Mouse (Mus musculus) adrenal gland, adult 8-10 months (tissue): Measurements from ENCODE around the gene Plp2. TPM values are rescaled to one million over a fixed set of nuclear protein-coding genes. Genes with fewer than 3 reads are reported as not detected.
A peak's percentile ranks its signal among the peaks of the same experiment; 100 is the strongest.

Source experiments
- DNase-seq: peaks from one replicate; pipeline ENCODE4 v3.0.0; 2022
- total RNA-seq, 4 experiments: library from RNA; stranded (reverse); gene quantifications; 2 replicates each; pipeline ENCODE4 v1.2.4; 2022

Gene Plp2
- total RNA-seq, 4 experiments from 2014 or later, result 57.7 to 99.2 (median 78.7) TPM

DNA sequence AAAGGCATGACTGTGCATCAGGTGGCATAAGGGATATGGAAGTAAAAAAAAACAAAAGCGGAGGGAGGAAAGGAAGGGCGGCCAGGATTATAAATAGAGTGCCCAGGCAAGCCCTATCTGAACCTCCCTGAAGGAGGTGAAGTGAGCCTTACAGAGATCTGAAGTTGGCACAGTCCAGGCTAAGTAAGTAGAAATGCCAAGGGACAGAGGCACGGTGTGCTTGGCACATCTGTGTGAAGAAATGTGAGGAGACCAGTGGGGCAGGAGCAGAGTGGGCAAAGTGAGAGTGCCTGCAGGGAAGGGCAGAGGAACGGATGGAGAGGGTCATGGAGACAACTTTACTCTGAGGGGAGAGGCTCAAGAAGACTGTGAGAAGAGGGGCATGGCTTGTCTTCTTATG is 10.1 kb downstream of the Plp2 start:
- no peak for DNase-seq

DNA sequence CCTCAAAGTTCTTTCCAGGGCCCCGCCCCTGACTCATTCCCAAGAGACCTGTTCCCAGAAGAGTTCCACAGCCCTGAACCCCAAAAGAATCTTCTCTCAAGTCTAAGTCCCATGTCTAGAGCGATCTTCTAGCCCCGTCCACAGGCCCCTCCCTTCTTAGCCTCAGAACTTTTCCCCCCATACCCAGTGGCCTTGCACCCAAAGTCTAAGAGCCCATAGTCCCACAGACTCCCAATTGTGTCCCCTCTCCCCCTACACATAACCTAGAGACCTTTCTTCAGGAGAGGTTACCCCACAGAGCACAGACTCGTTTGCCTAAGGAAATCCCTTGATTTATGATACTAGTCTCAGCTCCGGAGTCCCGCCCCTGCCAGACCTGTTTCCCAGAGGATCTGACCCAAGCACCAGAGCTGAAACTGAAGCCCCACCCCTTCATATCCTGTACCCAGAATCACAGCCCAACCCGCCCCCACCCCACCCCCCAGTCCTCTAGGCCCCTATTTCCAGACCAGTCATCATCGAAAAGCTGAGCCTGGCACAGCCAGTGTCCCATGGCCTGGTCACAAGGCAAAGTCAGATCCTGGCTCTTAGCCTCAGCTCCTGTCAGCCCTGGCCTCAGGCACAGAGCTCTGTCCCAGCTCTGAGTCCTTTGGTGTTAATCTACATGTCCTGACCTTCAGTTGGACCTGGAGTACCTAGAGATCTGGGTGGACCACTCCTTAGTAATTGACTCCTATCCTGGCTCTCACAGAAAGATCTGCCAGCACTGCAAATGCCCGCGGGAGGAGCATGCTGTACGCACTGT is 12.2 kb downstream of the Plp2 start:
- DNase-seq, result no peak

- DNase-seq, result no peak
These were observed 13.0 kb downstream of the Plp2 start for GRCm38 (mm10) chrX:7658031-7658784.

- peak; percentile 47 for DNase-seq
These were observed 14.0 kb downstream of the Plp2 start, which contains the start of gene Prickle3 for GRCm38 (mm10) chrX:7657221-7657639. TSS of gene Prickle3 (plus strand) at chrX:7657260.

- DNase-seq, result peak; percentile 80
These were observed 22.4 kb downstream of the Plp2 start for GRCm38 (mm10) chrX:7648671-7649304.

- peak; percentile 53 for DNase-seq
These were observed 25.8 kb downstream of the Plp2 start for GRCm38 (mm10) chrX:7645349-7645748.

DNA sequence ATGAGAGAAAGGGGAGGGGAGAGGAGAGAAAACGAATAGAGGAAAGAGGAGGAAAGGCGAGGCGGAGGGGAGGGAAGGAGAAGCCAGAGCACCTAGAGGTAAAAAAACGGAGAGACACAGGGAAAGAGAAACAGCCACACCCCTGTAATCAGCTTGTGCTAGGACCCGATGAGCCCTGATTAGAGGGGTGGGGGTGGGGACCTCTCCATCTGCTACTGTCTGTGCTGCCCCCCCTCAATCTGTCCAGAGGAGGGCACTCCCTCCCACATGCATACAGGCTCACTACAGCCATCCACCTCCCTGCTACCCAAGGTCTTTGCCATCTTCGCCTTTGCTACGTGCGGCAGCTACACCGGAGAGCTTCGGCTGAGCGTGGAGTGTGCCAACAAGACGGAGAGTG is 30.4 kb downstream of the Plp2 start:
- DNase-seq, result no peak

DNA sequence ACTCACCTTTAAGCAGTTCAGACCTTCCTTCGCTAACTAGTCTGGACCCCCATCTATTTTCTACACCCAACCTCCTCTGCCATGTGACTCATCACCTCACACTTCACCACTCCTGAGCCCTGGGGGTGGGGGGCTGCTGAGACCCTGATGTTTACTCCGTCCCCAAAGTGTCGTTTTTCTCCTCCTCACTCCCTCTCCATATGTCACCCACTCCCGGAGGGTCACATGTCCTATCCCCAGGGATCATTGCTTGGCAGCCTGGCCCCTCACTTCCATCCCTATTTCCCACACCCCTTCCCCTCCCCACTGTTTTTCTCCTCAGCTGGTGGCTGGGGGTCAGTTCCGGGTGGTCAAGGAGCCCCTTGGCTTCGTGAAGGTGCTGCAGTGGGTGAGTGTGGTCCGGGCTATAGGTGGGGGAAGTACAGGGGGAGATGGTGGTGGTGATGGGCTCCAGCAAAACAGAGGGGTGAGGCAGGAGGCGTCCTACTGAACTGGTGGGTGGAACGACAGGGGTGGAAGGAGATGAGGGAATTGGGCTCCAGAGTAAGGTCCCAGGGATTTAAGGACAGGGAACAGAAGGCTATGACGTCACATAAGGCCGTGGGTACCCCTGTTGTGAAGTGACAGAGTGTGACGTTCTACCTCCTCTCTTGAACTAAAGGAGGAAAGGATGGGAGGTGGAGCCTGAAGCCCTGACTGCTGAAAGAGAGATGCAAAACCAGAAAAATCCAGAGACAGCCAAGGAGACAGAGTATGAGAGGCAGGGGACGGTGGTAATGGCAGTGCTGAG is 31.5 kb downstream of the Plp2 start:
- DNase-seq, result no peak

DNA sequence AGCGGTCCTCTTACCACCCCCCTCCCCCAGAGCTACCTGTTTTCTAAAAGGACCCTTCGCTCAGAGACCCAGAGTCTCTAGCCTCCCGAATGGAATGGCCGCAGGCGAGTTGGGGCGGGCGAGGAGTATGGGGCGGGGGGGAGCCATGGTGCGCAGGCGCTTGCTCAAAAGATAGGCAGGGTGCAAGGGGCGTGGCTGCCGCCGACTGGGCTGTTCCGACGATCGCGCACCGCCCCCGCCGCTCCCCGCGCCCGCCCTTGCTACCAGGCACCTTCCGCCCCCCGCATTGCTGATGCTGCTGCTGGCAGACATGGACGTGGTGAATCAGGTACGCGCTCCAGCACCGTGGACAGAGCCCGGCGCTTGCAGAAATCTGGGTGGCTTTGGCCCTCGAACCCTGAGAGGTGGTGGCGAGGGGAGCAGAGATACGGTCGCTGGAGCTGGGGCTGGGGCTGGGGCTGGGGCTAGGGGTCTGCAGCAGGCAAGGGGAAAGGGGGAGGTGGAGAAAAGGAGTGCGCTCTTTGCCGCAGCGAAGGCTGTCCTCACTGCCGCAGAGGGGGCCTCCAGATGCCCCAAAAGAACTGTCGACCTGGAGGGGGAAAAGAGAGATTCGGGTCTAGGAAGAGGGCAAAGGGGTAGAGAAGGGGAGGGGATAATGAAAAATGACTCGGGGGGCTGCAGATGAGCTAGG is 32.6 kb downstream of the Plp2 start, which contains the start of gene Syp:
Syp (plus strand) TSS at position 71 of the 691 bp plus-strand sequence.
- peak; percentile 71 for DNase-seq

DNA sequence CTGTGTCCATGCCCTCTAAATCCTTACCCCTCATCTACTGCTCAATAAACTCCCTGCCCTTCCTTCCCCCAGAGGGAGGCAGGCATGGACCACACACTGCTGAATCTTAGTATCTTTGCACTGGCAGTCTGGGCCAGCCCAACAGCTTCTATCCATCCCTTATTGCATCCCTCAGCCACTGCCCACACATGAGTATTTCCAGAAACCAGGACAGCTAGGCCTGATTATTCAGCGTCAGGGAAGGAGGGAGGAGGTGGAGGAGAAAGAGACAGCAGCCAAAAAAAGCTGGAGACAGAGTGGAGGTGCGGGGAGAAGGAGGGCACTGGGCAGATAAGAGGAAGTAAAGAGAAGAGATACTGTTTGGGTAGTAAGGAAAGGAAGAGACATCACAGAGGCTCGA is 36.1 kb downstream of the Plp2 start:
- DNase-seq, result no peak

DNA sequence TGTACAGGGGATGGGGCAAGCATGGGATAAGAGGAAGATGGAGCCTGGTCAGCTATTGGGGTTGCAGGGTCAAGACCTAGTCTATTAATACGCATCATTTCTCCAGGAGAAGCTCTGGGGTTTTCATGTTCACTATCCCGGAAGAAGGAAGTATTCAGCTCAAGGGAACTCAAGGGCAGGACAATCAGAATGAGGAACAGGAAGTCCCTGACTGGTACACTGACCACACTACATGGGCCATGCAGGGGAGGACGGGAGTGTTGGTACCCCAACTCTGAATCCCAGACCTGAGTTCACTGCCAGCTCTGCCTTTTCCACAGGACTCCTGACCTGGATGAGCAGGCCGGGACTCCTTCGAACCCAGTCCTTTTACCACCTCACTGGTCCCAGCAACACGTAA is 38.6 kb downstream of the Plp2 start:
- no peak for DNase-seq

Other genes starting within 250 kb of the Plp2 start
- not detected for gene Foxp3, start 97.7 kb downstream of the Plp2 start, total RNA-seq
- gene Ppp1r3f, start 97.1 kb downstream of the Plp2 start, total RNA-seq, result 10 to 100 TPM in 1 of 4 experiments, 1 to 10 TPM in 3; 4.1 to 10.3 (median 5.8) TPM
- 10 to 100 TPM; 22.4 to 30.0 (median 27.1) TPM for gene Ccdc22, start 65.9 kb downstream of the Plp2 start, total RNA-seq
- not detected for gene Cacna1f, start 64.3 kb downstream of the Plp2 start, total RNA-seq
- 100 to 1,000 TPM in 1 of 4 experiments, 10 to 100 TPM in 3; 71.5 to 122 (median 80.3) TPM for gene Syp, start 32.9 kb downstream of the Plp2 start, total RNA-seq
- 10 to 100 TPM in 3 of 4 experiments, 1 to 10 TPM in 1; 9.6 to 14.5 (median 12.8) TPM for gene Prickle3, start 14.1 kb downstream of the Plp2 start, total RNA-seq
- under 1 TPM; 0.31 to 0.67 (median 0.45) TPM for gene Magix, start 9.9 kb upstream of the Plp2 start, total RNA-seq
- 10 to 100 TPM; 57.1 to 76.9 (median 64.6) TPM for gene Gpkow, start 25.7 kb upstream of the Plp2 start, total RNA-seq
- gene Wdr45, start 42.9 kb upstream of the Plp2 start, total RNA-seq, result 10 to 100 TPM; 68.5 to 92.2 (median 76.2) TPM
- not detected for gene Gm45208, start 50.9 kb upstream of the Plp2 start, total RNA-seq
- gene Praf2, start 57.0 kb upstream of the Plp2 start, total RNA-seq, result 10 to 100 TPM; 14.4 to 18.2 (median 15.7) TPM
- gene Ccdc120, start 79.5 kb upstream of the Plp2 start, total RNA-seq, result 1 to 10 TPM; 4.7 to 7.3 (median 5.4) TPM
- 10 to 100 TPM; 36.1 to 53.1 (median 44.9) TPM for gene Tfe3, start 91.2 kb upstream of the Plp2 start, total RNA-seq
- gene Gripap1, start 118.4 kb upstream of the Plp2 start, total RNA-seq, result 10 to 100 TPM; 43.8 to 71.8 (median 60.5) TPM
- gene Kcnd1, start 150.9 kb upstream of the Plp2 start, total RNA-seq, result 1 to 10 TPM in 3 of 4 experiments, under 1 TPM in 1; 0.81 to 2.1 (median 1.6) TPM
- 10 to 100 TPM; 62.6 to 72.7 (median 69.4) TPM for gene Otud5, start 170.0 kb upstream of the Plp2 start, total RNA-seq
- 10 to 100 TPM; 10.6 to 12.3 (median 12.2) TPM for gene Pim2, start 206.9 kb upstream of the Plp2 start, total RNA-seq
- 10 to 100 TPM; 44.4 to 53.4 (median 51.2) TPM for gene Slc35a2, start 212.6 kb upstream of the Plp2 start, total RNA-seq
- 100 to 1,000 TPM in 3 of 4 experiments, 10 to 100 TPM in 1; 96.2 to 130 (median 106) TPM for gene Pqbp1, start 227.9 kb upstream of the Plp2 start, total RNA-seq
- gene Timm17b, start 228.0 kb upstream of the Plp2 start, total RNA-seq, result 100 to 1,000 TPM; 110 to 134 (median 131) TPM
- gene Gm10491, start 236.4 kb upstream of the Plp2 start, total RNA-seq, result not detected
- gene Gm10490, start 238.2 kb upstream of the Plp2 start, total RNA-seq, result not detected
- 10 to 100 TPM; 47.2 to 84.3 (median 72.8) TPM for gene Pcsk1n, start 248.4 kb upstream of the Plp2 start, total RNA-seq